Mouse (Mus musculus): ENCODE measurements around the gene Ighmbp2.
"Not testable (repeated sequence)": the region's sequence is repeated elsewhere in the genome, so short reads cannot be mapped to it uniquely, and the experiment has no call there.

Ighmbp2 gene

GRCm38 (mm10) chr19:3281886-3282285 is 931 bp downstream of the Ighmbp2 start:
- no peak for DNase-seq (ENCODE audit: low read depth, low spot score)

- no peak for DNase-seq (ENCODE audit: low read depth, low spot score)
Observed at GRCm38 (mm10) chr19:3275744-3276365, 7.0 kb downstream of the Ighmbp2 start.

- DNase-seq (ENCODE audit: low read depth, low spot score), result no peak
Observed at GRCm38 (mm10) chr19:3273331-3273730, 9.5 kb downstream of the Ighmbp2 start.

DNA sequence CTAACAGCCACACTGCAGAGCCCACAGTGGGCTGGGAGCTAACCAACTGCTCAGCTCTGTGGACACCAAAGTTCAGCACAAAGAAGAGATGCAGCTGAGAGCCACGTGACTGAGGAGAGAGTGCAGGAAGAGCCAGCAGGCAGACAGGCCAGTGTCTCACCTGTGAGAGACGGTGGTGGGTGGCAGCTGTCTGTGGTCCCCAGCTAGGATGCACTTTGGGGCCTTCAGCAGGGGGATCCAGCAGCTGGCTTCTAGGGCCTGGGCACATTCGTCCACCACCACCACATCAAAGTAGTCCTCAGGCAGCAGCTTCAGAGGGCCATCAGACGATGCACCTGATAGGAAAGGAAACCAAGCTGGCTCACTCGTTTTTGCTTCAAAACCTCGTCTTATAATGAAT is 11.5 kb downstream of the Ighmbp2 start:
- DNase-seq (ENCODE audit: low read depth, low spot score), result no peak

DNA sequence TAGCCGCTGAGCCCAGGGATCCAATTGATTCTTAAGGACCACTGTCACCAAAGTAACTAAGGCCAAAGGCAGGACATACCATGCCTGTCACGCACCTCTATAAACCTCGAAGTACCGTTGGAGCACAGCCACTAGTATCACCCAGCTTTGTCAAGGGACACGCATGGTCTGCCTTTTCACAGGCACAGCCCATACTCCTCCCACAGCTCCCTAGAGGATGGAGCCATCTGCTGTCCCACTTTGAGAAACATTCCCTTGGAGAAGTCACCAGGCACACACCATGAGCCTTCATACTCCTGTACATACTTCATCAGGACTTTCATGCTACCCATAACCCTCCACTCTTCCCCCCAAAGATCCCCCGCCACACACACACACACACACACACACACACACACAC is 13.0 kb downstream of the Ighmbp2 start:
- DNase-seq (ENCODE audit: low read depth, low spot score), result no peak

DNA sequence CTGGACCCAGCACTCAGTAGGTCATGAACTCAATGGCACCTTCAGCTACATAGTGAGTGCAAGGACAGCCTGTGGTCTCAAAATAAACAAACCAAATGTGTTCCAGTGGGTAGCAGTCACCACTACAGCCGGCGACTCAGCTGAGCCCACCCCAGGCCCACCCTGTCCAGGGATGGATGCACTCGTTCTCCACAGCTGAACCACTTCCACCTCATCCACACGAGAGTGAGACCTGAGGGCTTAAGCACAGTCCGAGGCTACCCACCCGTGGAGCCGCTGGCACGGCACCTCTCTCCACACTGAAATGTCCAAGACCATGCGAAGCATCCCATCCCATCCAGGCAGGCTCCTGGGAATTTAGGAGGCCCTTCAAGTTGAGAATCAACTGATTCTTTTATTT is 13.5 kb downstream of the Ighmbp2 start:
- DNase-seq (ENCODE audit: low read depth, low spot score), result no peak

DNA sequence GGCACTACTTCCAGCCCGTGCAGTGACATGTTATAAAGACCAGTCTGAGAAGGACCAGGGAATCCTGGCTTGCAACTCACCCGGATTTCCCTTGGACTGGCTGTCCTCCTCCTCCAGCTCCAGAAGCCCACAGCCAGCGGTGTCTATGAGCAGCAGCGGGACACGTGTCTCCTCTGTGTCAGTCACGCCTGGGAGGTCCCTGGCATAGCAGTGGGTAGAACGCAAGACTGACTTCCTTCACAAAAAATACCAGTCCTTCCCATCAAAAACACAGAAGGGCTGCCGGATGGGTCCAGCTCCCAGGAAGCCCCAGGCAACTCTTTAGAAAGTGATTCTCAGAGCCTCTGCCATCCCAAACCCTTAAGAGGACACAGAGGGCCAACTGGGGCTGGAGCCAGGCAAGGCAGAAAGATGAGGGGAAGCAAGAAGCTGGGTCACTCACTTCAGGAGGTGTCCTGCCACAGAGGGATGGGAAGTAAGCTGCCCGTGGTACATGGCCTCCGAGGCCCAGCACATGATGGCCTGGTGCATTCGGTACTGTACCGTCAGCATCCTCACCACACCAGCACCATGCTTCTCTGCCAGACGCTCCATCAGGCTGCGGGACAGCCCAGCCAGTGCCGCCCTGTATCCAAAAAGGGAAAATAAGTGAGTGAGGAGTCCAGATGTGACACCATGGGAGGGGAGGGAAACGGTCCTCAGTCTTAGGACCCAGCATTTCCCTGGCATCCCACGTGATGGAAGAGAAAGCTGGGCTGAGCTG is 14.4 kb downstream of the Ighmbp2 start:
- DNase-seq (ENCODE audit: low read depth, low spot score), result no peak

DNA sequence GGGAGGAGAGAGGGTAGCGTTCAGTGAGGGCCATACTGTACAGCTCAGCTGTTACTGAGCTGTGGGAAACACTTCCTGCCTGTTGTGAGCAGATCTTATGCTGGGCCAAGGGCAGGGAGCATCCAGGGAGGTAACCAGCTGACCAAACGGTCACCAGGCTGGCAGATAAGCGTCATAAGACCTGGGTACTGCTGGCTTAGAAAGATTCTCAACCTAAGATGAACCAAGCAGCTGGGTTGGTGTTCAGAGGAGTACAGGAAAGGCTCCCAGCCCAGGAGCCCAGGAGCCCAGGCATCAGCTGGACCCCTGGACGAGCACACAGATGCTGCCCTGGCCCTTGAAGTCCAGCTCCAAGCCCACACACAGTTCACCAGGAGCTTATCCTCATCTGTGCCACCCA is 15.5 kb downstream of the Ighmbp2 start:
- no peak for DNase-seq (ENCODE audit: low read depth, low spot score)

- DNase-seq (ENCODE audit: low read depth, low spot score), result no peak
Observed at GRCm38 (mm10) chr19:3266676-3267075, 16.1 kb downstream of the Ighmbp2 start.

DNA sequence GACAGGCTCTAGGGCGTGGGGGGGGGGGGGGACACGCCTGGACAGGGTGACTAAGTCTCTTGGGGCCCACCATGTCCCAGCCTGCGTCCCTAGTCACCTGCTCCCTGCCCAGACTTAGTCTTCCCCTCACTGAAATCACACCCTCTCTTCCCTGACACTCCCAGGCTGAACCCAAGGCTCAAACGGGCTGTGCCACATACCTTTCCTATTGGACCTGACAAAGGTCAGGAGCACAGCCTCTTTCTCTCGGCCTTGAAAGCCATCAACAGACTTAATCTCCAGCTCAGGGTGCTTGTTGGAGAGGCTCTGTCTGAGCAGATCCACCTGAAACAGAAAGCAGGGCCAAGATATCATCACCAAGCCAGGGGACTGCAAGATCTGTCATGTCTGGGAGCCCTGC is 16.7 kb downstream of the Ighmbp2 start:
- DNase-seq (ENCODE audit: low read depth, low spot score), result no peak

GRCm38 (mm10) chr19:3265180-3265579 is 17.6 kb downstream of the Ighmbp2 start:
- DNase-seq (ENCODE audit: low read depth, low spot score), result no peak

GRCm38 (mm10) chr19:3264348-3264747 is 18.5 kb downstream of the Ighmbp2 start:
- no peak for DNase-seq (ENCODE audit: low read depth, low spot score)

DNA sequence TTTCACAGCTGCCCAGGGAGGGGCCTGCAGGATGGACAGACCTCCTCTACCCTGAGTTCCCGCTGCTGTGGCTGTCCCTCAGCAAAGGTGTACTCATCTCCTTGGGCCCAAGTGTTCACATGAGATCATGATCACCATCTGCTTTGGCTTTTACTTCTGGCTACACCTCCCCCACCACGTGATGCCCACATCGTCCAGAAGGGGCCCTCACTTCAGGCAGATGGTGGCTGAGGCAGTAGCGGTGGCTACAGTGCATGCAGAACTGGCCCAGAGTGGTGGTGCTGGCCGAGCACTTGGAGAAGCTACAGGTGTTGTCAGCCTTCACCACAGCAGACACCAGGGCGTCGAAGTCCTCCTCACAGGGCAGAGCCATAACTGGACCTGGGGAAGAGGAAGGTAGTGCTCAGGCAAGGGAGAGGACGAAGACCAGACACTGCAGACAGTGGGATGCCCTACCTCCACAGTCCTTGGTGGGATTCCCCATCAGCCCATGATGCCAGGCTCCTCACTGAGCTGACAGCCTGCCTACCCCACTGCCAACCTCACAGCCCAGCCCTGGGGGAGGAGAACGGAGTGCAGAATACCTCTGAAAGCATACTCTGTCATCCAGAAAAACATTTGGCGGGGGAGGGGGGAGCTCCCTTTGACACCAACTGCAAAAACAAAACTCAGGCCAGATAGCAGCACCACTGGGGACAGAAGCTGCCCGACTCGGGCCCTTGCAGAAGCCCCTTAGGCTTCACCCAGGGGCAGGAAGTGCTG is 20.9 kb downstream of the Ighmbp2 start:
- no peak for DNase-seq (ENCODE audit: low read depth, low spot score)

DNA sequence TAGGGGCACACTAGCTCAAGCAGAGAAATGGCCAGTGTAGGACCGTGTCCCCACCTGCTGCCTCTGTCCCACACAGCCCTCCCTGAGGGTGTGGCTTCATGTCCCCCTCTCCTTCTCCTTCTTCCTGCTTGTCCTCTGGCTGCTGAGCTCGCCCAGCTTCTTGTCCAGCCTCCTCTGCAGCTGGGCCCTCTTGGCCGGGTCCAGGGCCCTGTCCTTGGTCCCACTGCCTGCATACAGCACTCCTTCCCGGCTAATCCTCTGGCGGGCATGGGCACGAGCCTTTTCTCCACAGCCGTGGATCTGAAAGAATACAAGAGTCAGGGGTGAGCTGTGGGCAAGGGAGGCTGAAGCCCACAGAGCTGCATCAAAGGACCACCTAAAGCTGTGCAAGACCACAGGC is 21.5 kb downstream of the Ighmbp2 start:
- no peak for DNase-seq (ENCODE audit: low read depth, low spot score)

GRCm38 (mm10) chr19:3260591-3260990 is 22.2 kb downstream of the Ighmbp2 start:
- no peak for DNase-seq (ENCODE audit: low read depth, low spot score)

- DNase-seq (ENCODE audit: low read depth, low spot score), result no peak
Observed at GRCm38 (mm10) chr19:3260016-3260415, 22.8 kb downstream of the Ighmbp2 start.

GRCm38 (mm10) chr19:3225261-3225660 is 57.6 kb downstream of the Ighmbp2 start:
- DNase-seq (ENCODE audit: low read depth, low spot score), result not testable (repeated sequence)

DNA sequence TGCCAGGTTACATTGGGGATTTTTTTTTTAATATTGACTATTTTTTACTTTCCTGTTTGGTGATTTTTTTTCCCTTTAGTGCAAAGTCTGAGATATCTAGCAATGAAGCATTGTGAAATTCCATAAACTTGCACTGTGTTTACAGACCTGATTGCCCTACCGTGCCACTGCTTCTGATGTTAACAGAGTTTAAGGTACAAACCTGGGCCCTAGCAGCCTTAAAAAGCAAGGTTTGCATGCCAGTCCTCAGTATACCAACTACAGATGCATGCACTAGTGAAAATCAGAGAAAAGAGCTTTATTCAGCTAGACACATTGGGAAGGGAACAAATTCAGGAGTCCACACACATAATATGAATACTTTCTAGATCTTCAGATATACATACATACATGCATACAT is 67.9 kb downstream of the Ighmbp2 start:
- DNase-seq (ENCODE audit: low read depth, low spot score), result not testable (repeated sequence)

Measured in retina, postnatal 7 days (tissue).